Mouse (Mus musculus): Measurements from ENCODE around the gene 1700056E22Rik. TPM values are rescaled to one million over a fixed set of nuclear protein-coding genes. Genes with fewer than 3 reads are reported as not detected.

Gene 1700056E22Rik
- 0.83 and 1.1 TPM in 2 replicates for polyA plus RNA-seq (2014; fragmentation: Nextera tagmentation; extraction: Ambion mirVana)

GRCm38 (mm10) chr1:184034011-184034557 is at the start of gene 1700056E22Rik:
1700056E22Rik (minus strand) TSS chr1:184034301.
- ATAC-seq (ENCODE audit: insufficient read depth), result peak; percentile 99
- peak; percentile 18; the same call in 1 of the 2 replicates for TF ChIP-seq CTCF (IDR thresholded peaks at IDR 0.05; ENCODE audit: low read depth)
- under 1% methylated on average over 38 of the region's 38 CpGs for WGBS

GRCm38 (mm10) chr1:184083166-184083565 is 49.1 kb upstream of the 1700056E22Rik start:
- DNase-seq (peak; percentile 37), ATAC-seq (ENCODE audit: insufficient read depth) (no peak)
- H3K4me1 ChIP-seq (ENCODE audit: insufficient read depth), result no peaks in the 10 kb centered on the region
- no peak overlapping the region for H3K27ac ChIP-seq (ENCODE audit: low read depth)
- 68% methylated on average over 7 of the region's 7 CpGs for WGBS
- no peaks in the 10 kb centered on the region for H3K36me3 ChIP-seq (ENCODE audit: insufficient read depth)
- no peak overlapping the region for H3K4me2 ChIP-seq
- no peak overlapping the region for H3K4me3 ChIP-seq (ENCODE audit: low read depth, low read length)
- H3K27me3 ChIP-seq (ENCODE audit: insufficient read depth, low read length), result no peaks in the 10 kb centered on the region
- H3K9me3 ChIP-seq (ENCODE audit: low read depth, low read length), result no peaks in the 10 kb centered on the region
- no peak for TF ChIP-seq CTCF (IDR thresholded peaks at IDR 0.05; ENCODE audit: low read depth)
- no peak overlapping the region for H3K9ac ChIP-seq

More at GRCm38 (mm10) chr1:184034011-184034557, at the start of gene 1700056E22Rik:
- no peaks in the 10 kb centered on the region for H3K9me3 ChIP-seq (ENCODE audit: low read depth, low read length)
- H3K27ac ChIP-seq (ENCODE audit: low read depth), result peak within 1 kb of the TSS; percentile 96
- peak; percentile 100 for DNase-seq
- peaks cover 4% of the 10 kb centered on the region; the same call in 1 of the 2 replicates for H3K4me1 ChIP-seq (ENCODE audit: insufficient read depth)
- H3K9ac ChIP-seq, result peak within 1 kb of the TSS; percentile 91
- H3K36me3 ChIP-seq (ENCODE audit: insufficient read depth), result peaks cover 4% of the 10 kb centered on the region; the same call in 1 of the 2 replicates
- H3K4me2 ChIP-seq, result peak within 1 kb of the TSS; percentile 92
- H3K4me3 ChIP-seq (ENCODE audit: low read depth, low read length), result peak within 1 kb of the TSS; percentile 71
- no peaks in the 10 kb centered on the region for H3K27me3 ChIP-seq (ENCODE audit: insufficient read depth, low read length)

GRCm38 (mm10) chr1:184082661-184083060 is 48.6 kb upstream of the 1700056E22Rik start:
- no peak for TF ChIP-seq CTCF (IDR thresholded peaks at IDR 0.05; ENCODE audit: low read depth)
- ATAC-seq (ENCODE audit: insufficient read depth) (no peak), DNase-seq (peak; percentile 71)
- Histone ChIP-seq H3K27ac (ENCODE audit: low read depth) (no peak overlapping the region), H3K4me3 (ENCODE audit: low read depth, low read length) (no peak overlapping the region), H3K27me3 (ENCODE audit: insufficient read depth, low read length) (no peaks in the 10 kb centered on the region), H3K4me2 (no peak overlapping the region), H3K4me1 (ENCODE audit: insufficient read depth) (no peaks in the 10 kb centered on the region), H3K36me3 (ENCODE audit: insufficient read depth) (no peaks in the 10 kb centered on the region), H3K9ac (no peak overlapping the region), H3K9me3 (ENCODE audit: low read depth, low read length) (no peaks in the 10 kb centered on the region)
- WGBS, result 26% methylated on average over 3 of the region's 3 CpGs

GRCm38 (mm10) chr1:184079304-184079703 is 45.2 kb upstream of the 1700056E22Rik start:
- no peak for DNase-seq
- 94% methylated on average over 3 of the region's 3 CpGs for WGBS
- ATAC-seq (ENCODE audit: insufficient read depth), result no peak

GRCm38 (mm10) chr1:184076756-184077155 is 42.7 kb upstream of the 1700056E22Rik start:
- H3K36me3 ChIP-seq (ENCODE audit: insufficient read depth), result 0 out of 2 replicates have a peak, but pooled peaks cover 4% of the 10 kb centered on the region
- H3K4me3 ChIP-seq (ENCODE audit: low read depth, low read length), result no peak overlapping the region
- no peaks in the 10 kb centered on the region for H3K27me3 ChIP-seq (ENCODE audit: insufficient read depth, low read length)
- ATAC-seq (ENCODE audit: insufficient read depth) (no peak), DNase-seq (no peak)
- no peak overlapping the region for H3K4me2 ChIP-seq
- no peaks in the 10 kb centered on the region for H3K9me3 ChIP-seq (ENCODE audit: low read depth, low read length)
- no peak overlapping the region for H3K9ac ChIP-seq
- WGBS, result 37% methylated on average over 2 of the region's 2 CpGs
- 0 out of 2 replicates have a peak, but pooled peaks cover 3% of the 10 kb centered on the region for H3K4me1 ChIP-seq (ENCODE audit: insufficient read depth)
- peak overlapping the region; percentile 45 for H3K27ac ChIP-seq (ENCODE audit: low read depth)
- TF ChIP-seq CTCF (IDR thresholded peaks at IDR 0.05; ENCODE audit: low read depth), result no peak

More at GRCm38 (mm10) chr1:184079304-184079703, 45.2 kb upstream of the 1700056E22Rik start:
- H3K4me2 ChIP-seq, result no peak overlapping the region
- H3K27ac ChIP-seq (ENCODE audit: low read depth), result no peak overlapping the region
- H3K36me3 ChIP-seq (ENCODE audit: insufficient read depth), result 0 out of 2 replicates have a peak, but pooled peaks cover under 1% of the 10 kb centered on the region
- no peak for TF ChIP-seq CTCF (IDR thresholded peaks at IDR 0.05; ENCODE audit: low read depth)
- H3K27me3 ChIP-seq (ENCODE audit: insufficient read depth, low read length), result no peaks in the 10 kb centered on the region
- H3K9ac ChIP-seq, result no peak overlapping the region
- no peak overlapping the region for H3K4me3 ChIP-seq (ENCODE audit: low read depth, low read length)
- no peaks in the 10 kb centered on the region for H3K9me3 ChIP-seq (ENCODE audit: low read depth, low read length)
- H3K4me1 ChIP-seq (ENCODE audit: insufficient read depth), result 0 out of 2 replicates have a peak, but pooled peaks cover 3% of the 10 kb centered on the region

GRCm38 (mm10) chr1:184076065-184076464 is 42.0 kb upstream of the 1700056E22Rik start:
- H3K27ac ChIP-seq (ENCODE audit: low read depth), result peak overlapping the region; percentile 27; the same call in 1 of the 2 replicates
- no peaks in the 10 kb centered on the region for H3K9me3 ChIP-seq (ENCODE audit: low read depth, low read length)
- H3K4me2 ChIP-seq, result no peak overlapping the region
- WGBS, result 47% methylated on average over 6 of the region's 6 CpGs
- 0 out of 2 replicates have a peak, but pooled peaks cover 3% of the 10 kb centered on the region for H3K4me1 ChIP-seq (ENCODE audit: insufficient read depth)
- ATAC-seq (ENCODE audit: insufficient read depth) (0 out of 2 replicates have a peak, but pooled peaks have one; percentile 35), DNase-seq (peak; percentile 39)
- H3K36me3 ChIP-seq (ENCODE audit: insufficient read depth), result 0 out of 2 replicates have a peak, but pooled peaks cover 4% of the 10 kb centered on the region
- H3K27me3 ChIP-seq (ENCODE audit: insufficient read depth, low read length), result no peaks in the 10 kb centered on the region
- no peak overlapping the region for H3K9ac ChIP-seq
- no peak overlapping the region for H3K4me3 ChIP-seq (ENCODE audit: low read depth, low read length)
- no peak for TF ChIP-seq CTCF (IDR thresholded peaks at IDR 0.05; ENCODE audit: low read depth)

- no peak overlapping the region for H3K4me3 ChIP-seq (ENCODE audit: low read depth, low read length)
- WGBS, result 92% methylated on average over 12 of the region's 12 CpGs
- no peaks in the 10 kb centered on the region for H3K27me3 ChIP-seq (ENCODE audit: insufficient read depth, low read length)
- no peaks in the 10 kb centered on the region for H3K9me3 ChIP-seq (ENCODE audit: low read depth, low read length)
- no peak overlapping the region for H3K4me2 ChIP-seq
- H3K36me3 ChIP-seq (ENCODE audit: insufficient read depth), result peaks cover 19% of the 10 kb centered on the region; the same call in 1 of the 2 replicates
- no peak overlapping the region for H3K9ac ChIP-seq
- DNase-seq (no peak), ATAC-seq (ENCODE audit: insufficient read depth) (no peak)
- no peak for TF ChIP-seq CTCF (IDR thresholded peaks at IDR 0.05; ENCODE audit: low read depth)
- no peaks in the 10 kb centered on the region for H3K4me1 ChIP-seq (ENCODE audit: insufficient read depth)
- no peak overlapping the region for H3K27ac ChIP-seq (ENCODE audit: low read depth)
These were observed 34.9 kb upstream of the 1700056E22Rik start for GRCm38 (mm10) chr1:184068971-184069370.

Measured in lung, embryonic 14.5 days (tissue).